Mouse (Mus musculus) kidney, adult 10 weeks (tissue): ENCODE results near the gene Zfp984. TPM values are rescaled to one million over a fixed set of nuclear protein-coding genes. Genes with fewer than 3 reads are reported as not detected.

Source experiments
- polyA plus RNA-seq: library from polyadenylated mRNA; stranded (reverse); fragments of 350-450 nt; fragmentation: Illumina TruSeq; extraction: RNeasy Lipid Tissue Mini Kit (QIAGEN cat#74804); gene quantifications from one replicate; pipeline ENCODE4 v1.2.3, GENCODE M21; 2014; ENCODE audit warnings: low read depth, low replicate concordance

The Zfp984 gene
- 53.2 TPM for polyA plus RNA-seq

GRCm38 (mm10) chr4:147809292-147809965 lies at the start of gene Zfp984:
TSS of gene Zfp984 (minus strand) at chr4:147809788.

GRCm38 (mm10) chr4:147847614-147848583 lies 38.3 kb upstream of the Zfp984 start, which contains the start of gene Zfp933:
TSS of gene Zfp933 (minus strand) at chr4:147848366.

Other genes starting within 250 kb of the Zfp984 start
- gene Zfp979, start 167.3 kb downstream of the Zfp984 start, polyA plus RNA-seq, result 8.2 TPM
- 0.16 TPM for gene Zfp534, start 107.2 kb downstream of the Zfp984 start, polyA plus RNA-seq
- 19.8 TPM for gene Zfp933, start 38.6 kb upstream of the Zfp984 start, polyA plus RNA-seq
- 0.24 TPM for gene Miip, start 59.0 kb upstream of the Zfp984 start, polyA plus RNA-seq
- gene Fv1, start 59.2 kb upstream of the Zfp984 start, polyA plus RNA-seq, result 9.0 TPM
- gene Mfn2, start 94.9 kb upstream of the Zfp984 start, polyA plus RNA-seq, result 22.1 TPM
- 1.7 TPM for gene Plod1, start 127.0 kb upstream of the Zfp984 start, polyA plus RNA-seq
- 7.5 TPM for gene 2510039O18Rik, start 131.1 kb upstream of the Zfp984 start, polyA plus RNA-seq
- gene Nppb, start 176.0 kb upstream of the Zfp984 start, polyA plus RNA-seq, result not detected
- not detected for gene Nppa, start 190.9 kb upstream of the Zfp984 start, polyA plus RNA-seq
- gene Clcn6, start 229.0 kb upstream of the Zfp984 start, polyA plus RNA-seq, result 6.7 TPM
- 2.7 TPM for gene Mthfr, start 229.3 kb upstream of the Zfp984 start, polyA plus RNA-seq